Mouse (Mus musculus): ENCODE data around the gene Chp1.
"Not testable (repeated sequence)": the region's sequence is repeated elsewhere in the genome, so short reads cannot be mapped to it uniquely, and the experiment has no call there.

Chp1 gene

DNA sequence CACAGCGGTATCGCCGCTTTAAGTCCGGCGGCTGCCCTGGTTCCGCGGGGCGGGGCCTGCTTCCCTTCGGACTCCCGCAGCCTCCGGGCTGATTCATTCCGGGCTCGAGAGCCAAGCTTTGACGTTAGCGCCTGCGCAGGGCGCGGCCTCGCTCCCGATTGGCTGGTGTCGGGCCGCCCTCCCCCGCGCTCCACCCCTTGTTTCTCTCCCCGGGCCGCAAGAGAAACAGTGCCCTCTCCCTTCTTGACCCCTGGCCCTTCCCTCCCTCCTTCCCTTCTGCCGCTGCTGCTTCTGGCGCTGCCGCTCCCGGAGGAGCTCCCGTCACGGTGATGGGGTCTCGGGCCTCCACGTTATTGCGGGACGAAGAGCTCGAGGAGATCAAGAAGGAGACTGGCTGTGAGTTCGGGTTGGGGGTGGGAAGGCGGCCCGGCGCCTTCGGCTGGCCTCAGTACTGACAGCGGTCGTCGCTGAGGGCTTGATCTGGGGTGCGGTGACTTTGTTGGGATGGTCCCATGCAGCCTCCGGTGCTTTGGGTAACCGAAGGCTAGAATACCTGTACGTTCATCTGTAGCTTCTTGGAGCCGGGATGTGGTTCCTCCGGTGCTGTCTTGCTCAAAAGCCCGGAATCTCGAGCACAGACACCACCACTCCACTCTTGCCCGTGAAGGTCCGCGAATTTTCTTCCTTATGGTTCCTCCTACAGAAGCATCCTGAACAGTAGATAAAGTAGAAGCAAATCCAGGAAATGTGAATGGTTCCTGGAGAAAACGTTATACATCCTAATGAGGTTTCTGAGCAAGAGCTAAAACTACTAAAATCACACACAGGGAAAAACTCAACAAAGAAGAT is at the start of gene Chp1, which contains the start of gene Exd1:
Chp1 (plus strand) TSS at position 176 of the 849 bp plus-strand sequence.
Exd1 (minus strand) TSS at position 106 of the 849 bp plus-strand sequence.
- in situ Hi-C loops (cut with MboI, MseI) = loop anchor here (5.0 kb wide), 1 partner anchor 35 kb away; no protein-coding TSS in a partner anchor

DNA sequence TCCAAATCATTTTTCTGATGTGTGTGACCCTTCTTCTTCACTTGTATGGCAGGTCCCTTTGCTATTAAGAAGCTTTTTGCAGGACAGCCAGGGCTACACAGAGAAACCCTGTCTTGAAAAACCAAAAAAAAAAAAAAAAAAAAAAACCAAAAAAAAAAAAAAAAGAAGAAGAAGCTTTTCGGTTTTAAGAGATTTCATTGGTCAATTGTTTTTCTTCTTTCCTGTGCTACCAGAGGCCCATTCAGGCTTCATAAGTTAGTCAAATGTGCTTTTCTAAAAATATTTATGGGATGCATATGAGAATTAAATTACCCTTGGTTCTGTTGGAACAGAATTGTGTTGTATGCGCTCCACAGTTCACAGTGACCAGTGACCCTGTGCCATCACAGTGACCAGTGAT is 48.6 kb upstream of the Chp1 start:
- in situ Hi-C loops (cut with MboI, MseI) = no loop called here

DNA sequence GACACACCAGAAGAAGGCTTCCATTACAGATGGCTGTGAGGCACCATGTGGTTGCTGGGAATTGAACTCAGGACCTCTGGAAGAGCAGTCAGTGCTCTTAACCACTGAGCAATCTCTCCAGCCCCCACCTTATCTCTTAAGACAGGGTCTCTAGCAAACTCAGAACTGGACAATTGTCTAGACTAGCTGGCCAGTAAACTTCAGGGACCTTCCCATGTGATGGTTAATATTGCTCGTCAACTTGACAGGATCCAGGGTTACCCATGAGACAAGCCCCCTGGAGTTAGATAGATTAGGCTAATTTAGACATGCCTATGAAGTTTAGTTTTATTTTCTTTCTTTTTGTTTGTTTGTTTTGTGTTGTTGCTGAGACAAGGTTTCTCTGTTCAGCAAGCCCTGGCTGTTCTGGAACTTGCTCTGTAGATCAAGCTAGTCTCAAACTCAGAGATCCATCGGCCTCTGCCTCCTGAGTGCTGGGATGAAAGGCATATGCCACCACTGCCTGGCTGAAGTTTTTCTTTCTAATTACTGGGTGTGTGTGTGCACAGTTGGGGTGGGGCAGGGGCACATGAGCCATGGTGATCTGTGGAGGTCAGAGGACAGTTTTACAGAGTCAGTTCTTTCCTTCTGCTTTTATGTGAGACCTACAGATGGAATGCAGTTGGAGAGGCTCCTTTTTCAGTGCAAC is 46.4 kb upstream of the Chp1 start:
- in situ Hi-C loops (cut with MboI, MseI) = no loop called here

DNA sequence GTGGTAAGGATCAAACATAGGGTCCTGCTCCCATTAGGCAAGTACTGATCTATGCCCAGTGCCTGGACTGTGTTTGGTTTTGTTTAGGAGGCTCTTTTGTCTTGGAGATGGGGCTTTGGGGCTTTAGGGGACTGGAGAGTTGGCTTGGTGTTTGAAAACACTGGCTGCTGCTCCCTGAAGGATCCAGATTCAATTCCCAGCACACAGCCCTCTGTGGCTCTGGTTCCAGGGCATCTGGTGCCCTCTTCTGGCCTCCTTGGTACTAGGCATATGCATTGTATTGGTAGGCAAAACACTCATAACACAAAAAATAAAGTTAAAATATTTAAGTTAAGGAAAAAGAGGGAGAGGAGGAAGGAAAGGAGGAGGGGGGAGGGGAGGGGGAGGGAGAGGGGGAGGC is 40.4 kb upstream of the Chp1 start:
- in situ Hi-C loops (cut with MboI, MseI) = no loop called here

DNA sequence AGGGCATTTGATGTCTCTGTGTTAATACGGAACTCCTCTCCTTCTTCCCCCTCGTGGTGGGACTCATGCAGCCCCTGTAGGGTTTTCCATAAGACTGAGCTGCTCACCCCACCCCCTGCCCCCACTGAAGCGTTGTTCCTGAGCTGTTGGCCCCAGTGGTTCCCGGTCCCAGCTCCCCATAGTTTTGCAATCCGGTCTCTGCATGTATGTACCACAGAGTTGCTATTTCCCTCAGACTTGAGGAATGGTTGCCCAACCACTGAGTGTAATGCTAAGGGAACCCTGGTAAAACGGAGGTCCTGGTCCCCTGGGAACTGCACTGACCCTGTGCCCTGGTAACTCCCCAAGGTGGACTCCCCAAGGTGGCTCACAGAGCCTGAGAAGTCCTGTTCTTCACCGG is 39.0 kb upstream of the Chp1 start:
- in situ Hi-C loops (cut with MboI, MseI) = not testable (repeated sequence)

DNA sequence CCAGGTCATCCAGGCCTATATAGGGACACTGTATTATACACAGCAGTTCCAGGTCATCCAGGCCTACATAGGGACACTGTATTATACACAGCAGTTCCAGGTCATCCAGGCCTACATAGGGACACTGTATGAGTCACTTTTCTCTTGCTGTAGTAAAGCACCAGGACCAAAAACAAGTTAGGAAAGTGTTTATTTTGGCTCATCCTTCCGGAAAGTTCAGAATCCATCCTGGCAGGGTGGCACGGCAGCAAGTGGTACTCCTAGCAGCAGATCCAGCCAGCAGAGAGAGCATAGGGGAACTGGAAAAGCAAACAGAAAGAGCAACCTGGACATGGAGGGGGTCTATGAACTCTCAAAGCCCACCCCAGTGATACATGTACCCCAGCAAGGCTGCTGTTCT is 36.6 kb upstream of the Chp1 start:
- in situ Hi-C loops (cut with MboI, MseI) = no loop called here

DNA sequence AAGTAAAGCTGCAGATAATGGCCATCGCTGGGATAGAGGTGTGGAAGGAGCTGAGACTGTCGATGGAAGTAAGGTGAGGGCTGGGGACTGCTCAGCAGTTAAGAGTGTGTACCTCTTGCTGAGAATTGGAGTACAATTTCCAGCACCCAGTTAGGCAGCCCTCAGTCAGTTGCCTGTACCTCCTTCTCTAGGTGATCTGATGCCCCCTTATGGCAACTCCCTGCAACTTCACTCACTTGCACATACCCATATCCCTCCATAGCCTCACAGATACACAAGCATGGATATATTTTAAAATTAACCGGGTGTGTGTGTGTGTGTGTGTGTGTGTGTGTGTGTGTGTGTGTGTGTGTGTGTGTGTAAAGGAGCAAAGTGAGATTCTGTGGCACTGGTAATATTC is 35.2 kb upstream of the Chp1 start:
- in situ Hi-C loops (cut with MboI, MseI) = no loop called here

DNA sequence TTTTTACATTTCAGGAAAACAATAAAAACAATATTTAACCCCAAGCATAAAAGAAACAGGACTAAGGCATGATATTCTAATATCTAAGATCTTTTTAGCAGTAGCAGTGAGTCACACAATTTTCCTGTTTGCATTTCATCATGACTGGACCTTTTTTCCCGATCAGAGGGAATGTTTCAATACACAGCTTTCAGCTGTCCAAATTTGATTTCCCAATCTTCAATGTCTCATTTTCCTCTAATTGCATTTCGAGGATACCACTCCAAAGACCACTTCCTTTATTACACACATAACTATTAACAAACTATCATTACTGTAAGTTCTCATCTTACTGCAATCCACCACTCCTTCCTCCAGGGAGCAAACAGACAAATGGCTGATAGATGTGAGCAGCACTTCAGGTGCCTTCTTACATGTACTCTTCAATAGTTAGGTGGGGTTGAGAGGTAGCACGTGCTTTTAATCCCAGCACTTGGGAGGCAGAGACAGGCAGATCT is 33.4 kb upstream of the Chp1 start:
- in situ Hi-C loops (cut with MboI, MseI) = no loop called here

DNA sequence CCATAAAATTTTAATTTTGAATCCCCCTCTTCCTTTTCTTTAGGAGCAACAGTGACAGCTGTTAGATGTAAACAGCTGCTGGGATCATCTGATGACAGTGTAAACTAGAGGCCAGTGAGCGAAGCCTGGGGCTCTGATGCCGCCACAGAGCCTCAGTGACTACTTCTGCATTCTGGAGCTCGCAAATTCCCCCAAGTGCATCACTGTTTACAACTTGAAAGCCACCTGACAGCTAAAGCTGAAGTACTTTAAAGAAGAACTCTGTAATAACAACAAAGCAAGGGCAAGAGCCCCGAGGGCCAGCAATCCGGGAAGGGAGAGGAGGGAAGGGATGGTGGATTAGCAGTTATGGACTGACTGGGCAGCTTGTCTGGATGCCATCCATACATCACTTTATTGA is 30.7 kb upstream of the Chp1 start:
- in situ Hi-C loops (cut with MboI, MseI) = no loop called here

DNA sequence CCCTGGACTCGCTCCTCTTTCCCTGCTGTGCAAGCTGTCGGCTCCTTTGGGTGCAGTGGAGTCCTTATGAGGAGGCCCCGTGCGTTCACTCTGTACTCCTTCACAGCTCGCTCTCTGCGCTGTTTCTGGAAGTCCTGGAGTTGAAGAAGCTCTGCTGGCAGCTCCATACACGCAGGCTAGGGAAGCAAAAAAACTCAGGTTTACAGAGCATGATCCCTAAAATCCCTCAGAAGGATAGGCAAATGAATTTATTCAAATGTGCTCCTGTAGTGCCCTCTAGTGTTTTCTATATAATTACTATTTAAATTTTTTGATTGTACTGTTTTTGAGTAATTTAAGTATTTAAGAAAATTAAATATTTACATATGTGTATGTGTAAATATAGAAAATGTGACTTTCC is 26.9 kb upstream of the Chp1 start:
- in situ Hi-C loops (cut with MboI, MseI) = loop anchor here (10.0 kb wide), 1 partner anchor 1184 kb away; no protein-coding TSS in a partner anchor

DNA sequence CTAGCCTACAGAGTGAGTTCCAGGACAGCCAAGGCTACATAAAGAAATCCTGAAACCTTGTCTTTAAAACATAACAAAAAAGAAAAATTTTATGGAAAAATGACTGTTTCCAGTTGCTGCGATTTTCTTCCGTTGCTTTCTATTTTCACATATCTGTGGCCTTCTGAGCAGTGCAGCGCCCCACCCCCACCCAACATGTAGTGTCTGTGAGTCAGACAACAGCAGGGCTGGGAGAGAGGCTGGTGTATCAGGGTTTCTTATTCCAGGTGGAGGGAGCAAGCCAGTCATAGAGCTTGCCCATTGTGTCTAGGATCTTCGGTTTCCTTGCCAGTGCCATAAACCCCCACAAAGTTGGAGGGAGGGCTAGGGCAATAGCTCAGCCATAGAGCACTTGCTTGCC is 23.7 kb upstream of the Chp1 start:
- in situ Hi-C loops (cut with MboI, MseI) = loop anchor here (10.0 kb wide), 1 partner anchor 1181 kb away; no protein-coding TSS in a partner anchor

DNA sequence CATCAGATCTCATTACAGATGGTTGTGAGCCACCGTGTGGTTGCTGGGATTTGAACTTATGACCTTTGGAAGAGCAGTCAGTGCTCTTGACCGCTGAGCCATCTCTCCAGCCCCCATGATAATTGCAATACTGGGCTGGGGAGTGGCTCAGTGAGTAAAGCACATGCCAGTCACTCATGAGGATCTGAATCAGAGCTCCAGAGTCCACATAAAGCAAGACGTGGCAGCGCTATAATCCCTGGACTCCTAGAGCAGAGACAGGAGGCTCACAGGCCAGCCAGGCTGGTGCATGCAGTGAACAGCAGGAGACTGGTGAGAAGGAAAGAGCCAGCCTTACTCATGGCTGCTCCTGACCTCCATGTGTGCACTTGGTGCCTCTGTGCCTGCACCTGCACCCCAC is 22.1 kb upstream of the Chp1 start:
- in situ Hi-C loops (cut with MboI, MseI) = loop anchor here (10.0 kb wide), 1 partner anchor 1179 kb away; no protein-coding TSS in a partner anchor

DNA sequence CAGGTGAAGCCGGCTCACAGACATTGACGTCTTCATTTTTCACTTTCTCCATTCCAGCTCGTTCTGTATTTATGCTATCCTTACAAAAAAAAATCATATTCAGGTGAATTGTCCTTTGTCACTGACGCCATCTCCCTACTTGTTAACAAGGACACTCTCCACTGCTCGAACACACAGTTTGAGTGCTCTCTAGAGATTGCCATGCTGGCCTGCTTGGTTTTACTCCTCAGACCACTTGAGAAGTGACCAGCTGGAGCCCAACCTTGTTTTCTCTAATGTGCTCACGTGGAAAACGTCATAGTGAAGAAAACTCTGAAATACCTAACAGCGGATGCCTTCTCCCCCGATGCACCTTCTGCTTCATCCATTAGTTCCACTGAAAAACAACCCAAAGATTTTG is 8.7 kb upstream of the Chp1 start:
- in situ Hi-C loops (cut with MboI, MseI) = no loop called here

DNA sequence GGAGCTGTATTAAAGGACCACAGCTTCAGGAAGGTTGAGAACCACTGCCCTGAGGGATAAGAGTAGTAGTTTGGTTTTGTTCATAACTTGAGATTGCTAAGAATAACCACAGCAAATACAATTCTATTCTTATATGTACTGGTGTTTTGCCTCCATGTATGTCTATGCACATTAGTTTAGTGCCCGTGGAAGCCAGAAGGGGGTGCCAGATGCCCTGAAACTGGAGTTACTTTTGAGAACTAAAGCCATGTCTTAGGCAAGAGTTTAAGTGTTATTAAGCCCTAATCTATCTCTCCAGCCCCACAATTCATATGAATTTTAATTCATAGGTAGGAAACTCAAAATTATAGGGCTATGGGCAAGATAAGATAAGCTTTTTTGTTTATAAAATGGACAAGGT is 5.4 kb upstream of the Chp1 start:
- in situ Hi-C loops (cut with MboI, MseI) = no loop called here

DNA sequence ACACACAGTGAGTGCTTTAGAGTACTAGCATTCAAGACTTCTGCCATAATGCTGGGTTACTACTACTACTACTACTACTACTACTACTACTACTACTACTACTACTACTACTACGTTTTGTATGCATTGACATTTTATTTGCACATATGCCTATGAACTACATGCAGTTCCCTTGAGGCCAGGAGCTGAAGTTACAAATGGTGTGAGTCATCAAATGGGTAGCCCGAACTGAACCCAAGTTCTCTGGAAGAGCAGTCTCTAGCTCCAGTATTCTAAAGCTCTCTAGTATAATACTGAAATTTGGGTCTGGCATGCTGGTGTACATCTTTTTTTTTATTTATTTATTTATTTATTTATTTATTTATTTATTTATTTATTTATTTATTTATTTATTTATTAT is 3.8 kb upstream of the Chp1 start:
- in situ Hi-C loops (cut with MboI, MseI) = no loop called here

DNA sequence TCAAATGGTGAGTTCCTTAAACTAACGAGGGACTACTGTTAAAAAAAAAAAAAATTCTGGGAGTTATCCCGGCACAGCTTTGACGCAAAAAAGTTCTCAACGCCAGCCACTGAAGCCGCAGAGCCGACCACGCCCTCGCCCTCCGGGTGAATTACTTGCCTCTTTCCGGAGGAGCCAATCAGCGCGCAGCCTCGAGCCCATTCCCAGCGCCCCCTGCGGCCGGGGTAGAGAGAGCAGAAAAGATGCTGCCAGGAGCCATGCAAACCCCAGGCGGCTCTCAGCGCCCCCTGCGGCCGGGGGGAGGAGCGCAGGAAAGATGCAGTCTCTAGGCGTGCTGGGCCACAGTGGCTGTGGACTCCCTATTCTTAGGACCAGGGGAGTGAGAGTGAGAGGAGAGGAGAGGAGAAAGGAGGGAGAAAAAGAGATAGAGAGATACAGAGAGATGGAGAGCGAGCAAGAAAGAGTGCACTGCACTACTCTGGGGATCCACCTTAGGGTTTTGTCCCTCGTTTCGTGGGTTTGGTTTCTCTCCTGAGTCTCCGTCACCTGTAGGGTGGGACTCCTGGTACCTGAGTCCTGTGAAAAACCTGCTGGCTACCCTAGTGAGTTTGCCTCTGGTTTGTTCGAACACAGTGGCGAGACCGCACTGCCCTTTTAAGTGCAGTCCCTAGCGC is 512 bp upstream of the Chp1 start:
- in situ Hi-C loops (cut with MboI, MseI) = loop anchor here (5.0 kb wide), 1 partner anchor 35 kb away; no protein-coding TSS in a partner anchor

DNA sequence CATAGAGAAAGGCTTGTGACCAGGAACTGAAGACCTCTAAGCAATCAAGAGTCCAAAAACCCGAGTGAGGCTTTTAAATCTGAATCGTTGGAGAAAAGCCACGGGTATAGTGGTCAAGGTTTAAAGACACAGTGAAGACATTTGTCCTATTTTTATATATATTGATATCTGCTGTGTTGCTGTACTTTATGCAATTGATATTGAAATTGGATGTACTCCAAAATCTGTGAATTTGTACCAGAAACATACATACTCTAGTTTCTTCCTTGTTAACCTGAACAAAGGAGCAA is 819 bp downstream of the Chp1 start:
- in situ Hi-C loops (cut with MboI, MseI) = loop anchor here (5.0 kb wide), 1 partner anchor 34 kb away; no protein-coding TSS in a partner anchor

DNA sequence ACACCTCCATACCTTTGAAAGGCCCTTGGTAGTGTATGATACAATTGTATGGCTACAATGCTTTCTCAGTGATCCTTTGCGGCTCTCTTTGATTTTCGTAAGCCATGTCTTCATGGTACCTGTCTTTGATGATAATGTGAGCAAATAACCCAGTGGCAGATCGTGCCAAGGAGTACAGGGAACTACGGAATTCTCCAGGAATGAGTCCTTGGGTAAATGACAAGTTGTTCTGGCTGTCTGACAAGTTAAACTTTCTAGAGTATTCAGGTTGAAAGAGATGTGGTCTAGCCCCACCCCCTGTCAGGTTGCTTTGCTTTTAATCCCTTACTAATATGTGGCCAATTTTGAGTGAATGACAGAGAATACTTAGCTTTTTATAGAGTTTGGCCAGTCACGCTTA is 1.2 kb downstream of the Chp1 start:
- in situ Hi-C loops (cut with MboI, MseI) = loop anchor here (5.0 kb wide), 1 partner anchor 34 kb away; no protein-coding TSS in a partner anchor

DNA sequence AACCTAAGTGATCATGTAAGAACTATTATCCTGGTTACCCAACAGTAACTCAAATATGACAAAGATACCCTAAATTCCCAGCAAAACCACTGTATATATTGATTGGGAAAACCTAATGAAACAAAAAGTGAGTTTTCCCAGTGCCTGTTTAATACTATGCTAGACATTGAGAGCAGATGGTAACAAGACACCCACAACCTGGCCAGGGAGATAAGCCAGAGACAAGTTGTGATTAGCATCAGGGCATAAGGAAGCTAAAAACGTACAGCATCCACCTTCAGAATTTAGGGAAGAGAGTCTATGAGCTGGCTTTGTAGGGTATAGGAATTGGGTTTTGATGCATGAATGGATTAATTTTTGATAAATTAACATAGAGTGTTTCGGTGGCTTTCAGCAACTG is 2.2 kb downstream of the Chp1 start:
- in situ Hi-C loops (cut with MboI, MseI) = loop anchor here (5.0 kb wide), 1 partner anchor 33 kb away; no protein-coding TSS in a partner anchor

DNA sequence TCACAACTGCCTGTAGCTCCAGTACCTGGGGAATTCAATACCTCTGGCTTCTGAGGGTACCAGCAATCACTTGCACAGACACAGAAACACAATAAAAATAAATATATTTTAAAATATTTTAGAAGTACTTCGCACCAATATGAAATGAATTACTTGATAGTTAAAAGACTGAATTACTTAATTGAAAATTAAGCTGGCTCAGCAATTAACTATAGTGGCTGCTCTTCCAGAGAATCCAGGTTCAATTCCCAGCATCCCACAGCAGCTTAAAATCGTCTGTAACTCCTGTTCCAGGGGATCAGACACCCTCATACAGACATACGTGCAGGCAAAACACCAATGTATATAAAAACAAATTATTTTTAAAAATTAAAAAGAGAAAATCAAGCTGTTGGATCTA is 10.5 kb downstream of the Chp1 start:
- in situ Hi-C loops (cut with MboI, MseI) = no loop called here

DNA sequence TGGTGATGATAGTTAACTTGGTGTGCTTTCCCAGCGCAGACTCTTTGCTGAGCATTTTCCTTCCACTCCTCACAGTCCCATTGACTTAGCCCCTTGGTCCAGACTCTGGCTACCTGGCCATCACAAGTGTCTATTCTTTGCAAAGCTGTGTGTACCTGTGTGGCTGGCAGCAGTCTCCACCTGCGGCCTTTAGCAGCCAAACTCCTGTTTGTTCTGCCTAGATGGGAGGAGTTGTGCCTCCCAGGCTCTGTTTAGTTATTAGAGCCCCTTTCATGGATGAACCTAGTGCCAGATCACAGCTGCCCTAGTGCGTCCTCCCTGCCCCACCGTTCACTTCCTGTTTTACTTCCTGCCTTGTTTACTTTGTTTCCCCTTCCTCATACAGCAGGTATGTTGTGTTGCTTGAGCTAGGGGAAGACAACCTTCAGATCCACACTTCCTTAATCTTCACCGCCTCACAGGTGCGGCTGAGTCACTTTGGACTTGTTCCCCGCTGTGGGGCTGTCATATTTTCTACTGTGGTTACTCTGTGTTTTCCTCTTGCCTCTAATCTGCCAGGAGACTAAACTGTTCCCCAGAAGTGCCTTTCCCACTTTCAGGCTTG is 11.3 kb downstream of the Chp1 start:
- in situ Hi-C loops (cut with MboI, MseI) = no loop called here

DNA sequence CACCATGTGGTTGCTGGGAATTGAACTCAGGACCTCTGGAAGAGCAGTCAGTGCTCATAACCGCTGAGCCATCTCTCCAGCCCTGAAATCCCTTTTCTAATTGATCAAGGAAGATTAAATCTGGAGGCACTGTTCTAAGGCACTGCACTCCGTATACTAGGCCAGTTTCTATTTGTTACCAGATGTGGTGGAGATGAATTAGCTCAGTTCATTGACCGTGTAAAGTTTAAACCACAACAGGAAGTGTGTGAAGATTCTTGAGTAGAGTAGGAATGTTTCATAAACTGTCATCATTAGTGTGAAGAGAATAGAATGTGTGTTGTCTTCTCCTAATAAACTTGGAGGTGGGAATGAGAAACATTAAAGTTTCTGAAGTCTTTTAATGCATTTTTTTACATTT is 14.3 kb downstream of the Chp1 start:
- in situ Hi-C loops (cut with MboI, MseI) = no loop called here

Measured in T-helper 2 cell (primary cell).